Mouse (Mus musculus) left cerebral cortex, postnatal 25 days (tissue): ENCODE measurements around the gene Cdkn2c. TPM values are rescaled to one million over a fixed set of nuclear protein-coding genes. Genes with fewer than 3 reads are reported as not detected.
"Not testable (repeated sequence)": the region's sequence is repeated elsewhere in the genome, so short reads cannot be mapped to it uniquely, and the experiment has no call there.

Source experiments
- DNase-seq, 2 experiments: peaks; one replicate each; pipeline ENCODE4 v3.0.0; 2022; ENCODE audit warnings: low spot score in 2 of 2, mixed read lengths in 1 of 2
- intact Hi-C: fragments of 180-260 bp; cut with DNase I; formaldehyde crosslinking; loops from one replicate; pipeline ENCODE4 v1.15.1; 2025
- total RNA-seq, 2 experiments: library from RNA; stranded (reverse); gene quantifications; 2 replicates each; pipeline ENCODE4 v1.2.3; 2021

Cdkn2c gene
- 1 to 10 TPM; 3.5 to 4.0 TPM for total RNA-seq

- intact Hi-C loops = loop anchor here (1.0 kb wide), 1 partner anchor 10 kb away; the partner anchor contains the start of gene Faf1
- peak; percentile 69 to 75 for DNase-seq
Observed at GRCm38 (mm10) chr4:109666461-109667269, at the start of gene Cdkn2c. TSS of gene Cdkn2c (minus strand) at chr4:109667189.

- intact Hi-C loops = loop anchor here (10.0 kb wide), 1 partner anchor 131 kb away; no protein-coding TSS in a partner anchor
- no peak for DNase-seq
Observed at GRCm38 (mm10) chr4:109705349-109705748, 38.4 kb upstream of the Cdkn2c start.

GRCm38 (mm10) chr4:109703568-109703967 lies 36.6 kb upstream of the Cdkn2c start:
- DNase-seq = peak in 1 of 2 experiments; percentile 41

GRCm38 (mm10) chr4:109700727-109701126 lies 33.7 kb upstream of the Cdkn2c start:
- intact Hi-C loops = loop anchor here (5.0 to 10.0 kb wide), 2 partner anchors 126 to 193 kb away; no protein-coding TSS in a partner anchor
- DNase-seq = not testable (repeated sequence)

More at GRCm38 (mm10) chr4:109703568-109703967, 36.6 kb upstream of the Cdkn2c start:
- intact Hi-C loops = loop anchor here (5.0 to 10.0 kb wide), 2 partner anchors 129 to 196 kb away; no protein-coding TSS in a partner anchor

- intact Hi-C loops = no loop called here
Observed at GRCm38 (mm10) chr4:109692674-109693073, 25.7 kb upstream of the Cdkn2c start.

GRCm38 (mm10) chr4:109683561-109683960 lies 16.6 kb upstream of the Cdkn2c start:
- DNase-seq = no peak
- intact Hi-C loops = no loop called here

More at GRCm38 (mm10) chr4:109692674-109693073, 25.7 kb upstream of the Cdkn2c start:
- DNase-seq = no peak

GRCm38 (mm10) chr4:109677221-109677620 lies 10.2 kb upstream of the Cdkn2c start:
- DNase-seq = no peak
- intact Hi-C loops = no loop called here

- peak; percentile 97 to 99 for DNase-seq
- intact Hi-C loops = loop anchor here (1.0 kb wide), 1 partner anchor 10 kb away; no protein-coding TSS in a partner anchor
Observed at GRCm38 (mm10) chr4:109676218-109677215, 9.5 kb upstream of the Cdkn2c start, which contains the start of gene Faf1. TSS of gene Faf1 (plus strand) at chr4:109676588.

- intact Hi-C loops = no loop called here
- no peak for DNase-seq
Observed at GRCm38 (mm10) chr4:109674097-109674496, 7.1 kb upstream of the Cdkn2c start.

- intact Hi-C loops = no loop called here
- DNase-seq = no peak
Observed at GRCm38 (mm10) chr4:109671941-109672340, 5.0 kb upstream of the Cdkn2c start.

- no peak for DNase-seq
- intact Hi-C loops = loop anchor here (1.0 kb wide), 1 partner anchor 165 kb away; no protein-coding TSS in a partner anchor
Observed at GRCm38 (mm10) chr4:109670213-109670612, 3.2 kb upstream of the Cdkn2c start.

GRCm38 (mm10) chr4:109667518-109667917 lies 529 bp upstream of the Cdkn2c start:
- DNase-seq = no peak
- intact Hi-C loops = no loop called here

- DNase-seq = peak; percentile 19 to 27
- intact Hi-C loops = loop anchor here (1.0 to 2.0 kb wide), 2 partner anchors 10 to 313 kb away; partner anchors contain the start of genes Dmrta2 and Faf1
Observed at GRCm38 (mm10) chr4:109665982-109666460, 968 bp downstream of the Cdkn2c start.

GRCm38 (mm10) chr4:109665101-109665981 lies 1.6 kb downstream of the Cdkn2c start:
- peak; percentile 21 to 25 for DNase-seq
- intact Hi-C loops = loop anchor here (2.0 kb wide), 1 partner anchor 313 kb away; the partner anchor contains the start of gene Dmrta2

- no peak for DNase-seq
- intact Hi-C loops = loop anchor here (2.0 kb wide), 1 partner anchor 315 kb away; the partner anchor contains the start of gene Dmrta2
Observed at GRCm38 (mm10) chr4:109664091-109664490, 2.9 kb downstream of the Cdkn2c start.

- intact Hi-C loops = no loop called here
- DNase-seq = no peak
Observed at GRCm38 (mm10) chr4:109662271-109662670, 4.7 kb downstream of the Cdkn2c start.

- intact Hi-C loops = no loop called here
- no peak for DNase-seq
Observed at GRCm38 (mm10) chr4:109661183-109661582, 5.8 kb downstream of the Cdkn2c start.

- no peak for DNase-seq
- intact Hi-C loops = no loop called here
Observed at GRCm38 (mm10) chr4:109660568-109660967, 6.4 kb downstream of the Cdkn2c start.
